Mouse (Mus musculus) heart, adult 10 weeks (tissue): ENCODE data around the gene Gm5934. TPM values are rescaled to one million over a fixed set of nuclear protein-coding genes. Genes with fewer than 3 reads are reported as not detected.

Experiments used
- polyA plus RNA-seq: library from polyadenylated mRNA; stranded (reverse); fragments of 350-450 nt; fragmentation: Illumina TruSeq; extraction: RNeasy Lipid Tissue Mini Kit (QIAGEN cat#74804); gene quantifications from one replicate; pipeline ENCODE4 v1.2.3, GENCODE M21; 2014; ENCODE audit warnings: low read depth, low replicate concordance

Gm5934 gene
- polyA plus RNA-seq: not detected

GRCm38 (mm10) chrX:24500660-24501059, at the start of gene Gm5934:
TSS of gene Gm5934 (minus strand) at chrX:24500760.

Other genes with a start within 250 kb of the Gm5934 start
- gene Gm4297, start 74.1 kb upstream of the Gm5934 start, polyA plus RNA-seq: not detected